In the genomic region with DNA sequence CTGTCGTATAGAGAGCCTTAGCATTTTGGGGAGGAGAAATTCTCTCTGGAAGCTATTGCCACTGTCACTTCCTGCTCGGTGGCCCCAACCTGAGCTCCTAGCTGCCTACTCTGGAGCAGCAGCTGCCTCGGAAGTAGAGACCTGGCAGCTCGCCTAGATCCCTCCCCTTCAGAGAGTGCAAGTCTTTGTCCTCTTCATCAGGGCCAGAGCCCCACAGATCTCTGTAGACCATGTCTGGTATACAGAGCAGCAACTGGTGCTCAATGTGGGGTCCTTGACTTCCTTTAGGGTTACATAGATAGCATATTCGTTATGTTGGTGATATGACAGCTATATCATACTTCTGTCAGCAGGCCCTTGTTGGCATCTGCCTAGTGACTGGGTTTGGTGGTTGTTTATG, we compare ENCODE assay signal across 20 mouse cellular contexts. TPM values are rescaled to one million over a fixed set of nuclear protein-coding genes. Genes with fewer than 3 reads are reported as not detected.
DNase-seq lines count a peak whose midpoint lies in the region; ATAC-seq and TF ChIP-seq lines count a peak whose summit lies in the region.
"Had no signal": no experiment of that assay in that cellular context is flagged by ENCODE, and none has a peak within 500 bp of the region (broad histone marks: within the 10 kb centered on the region; RNA-seq: fewer than 3 reads in every experiment).

No protein-coding gene starts in this region.

- no peaks in the 10 kb centered on the region for H3K4me1 ChIP-seq in forebrain, embryonic 14.5 days (ENCODE audit: control insufficient read depth, insufficient read depth, low read length)
- H3K4me1 ChIP-seq in forebrain, embryonic 15.5 days, result 0 out of 2 replicates have a peak, but pooled peaks cover 2% of the 10 kb centered on the region
- H3K4me1 ChIP-seq in midbrain, postnatal 0 days (ENCODE audit: insufficient read depth, low read length), result no peaks in the 10 kb centered on the region
- H3K4me1 ChIP-seq in midbrain, embryonic 14.5 days (ENCODE audit: control insufficient read depth, insufficient read depth, low read length), result no peaks in the 10 kb centered on the region
- H3K4me1 ChIP-seq in liver, embryonic 12.5 days, result no peaks in the 10 kb centered on the region
- H3K4me1 ChIP-seq: embryonic facial prominence, embryonic 13.5 days; forebrain, embryonic 12.5 days; kidney, embryonic 15.5 days; midbrain, embryonic 13.5 days had no signal

- H3K27me3 ChIP-seq in forebrain, embryonic 14.5 days (replicated peaks; ENCODE audit: control insufficient read depth, insufficient read depth, low read length), result no peaks in the 10 kb centered on the region
- no peaks in the 10 kb centered on the region for H3K27me3 ChIP-seq in forebrain, embryonic 15.5 days
- H3K27me3 ChIP-seq in midbrain, postnatal 0 days (ENCODE audit: insufficient read depth, low read length), result no peaks in the 10 kb centered on the region
- H3K27me3 ChIP-seq in midbrain, embryonic 14.5 days (ENCODE audit: control insufficient read depth, insufficient read depth, low read length), result no peaks in the 10 kb centered on the region
- H3K27me3 ChIP-seq in liver, embryonic 12.5 days (replicated peaks), result no peaks in the 10 kb centered on the region
- H3K27me3 ChIP-seq: embryonic facial prominence, embryonic 13.5 days; forebrain, embryonic 12.5 days; kidney, embryonic 15.5 days; midbrain, embryonic 13.5 days; stomach, embryonic 15.5 days had no signal

- no peak overlapping the region for H3K4me3 ChIP-seq in forebrain, embryonic 14.5 days (ENCODE audit: low read depth, low read length)
- H3K4me3 ChIP-seq in forebrain, embryonic 15.5 days, result no peak overlapping the region
- H3K4me3 ChIP-seq in midbrain, postnatal 0 days (ENCODE audit: low read depth, low read length), result no peak overlapping the region
- H3K4me3 ChIP-seq in midbrain, embryonic 14.5 days (replicated peaks; ENCODE audit: low read depth, low read length), result no peak overlapping the region
- H3K4me3 ChIP-seq in liver, embryonic 12.5 days, result no peak overlapping the region
- H3K4me3 ChIP-seq: embryonic facial prominence, embryonic 13.5 days; forebrain, embryonic 12.5 days; kidney, embryonic 15.5 days; midbrain, embryonic 13.5 days; stomach, embryonic 15.5 days had no signal

- peak; percentile 28 for DNase-seq in forebrain, embryonic 14.5 days (ENCODE audit: low spot score)
- DNase-seq in midbrain, postnatal 0 days (ENCODE audit: low spot score), result peak; percentile 29
- no peak for DNase-seq in midbrain, embryonic 14.5 days
- peak; percentile 56 to 61 for DNase-seq in cerebellum, adult 18-20 months
- DNase-seq in T-cell, adult 2 months (ENCODE audit: low spot score), result no peak
- DNase-seq: adrenal gland, adult 8-10 months; layer of hippocampus, adult 9-11 months; lung, postnatal 14 days; thymus, postnatal 36 days had no signal

- H3K9ac ChIP-seq in forebrain, embryonic 14.5 days (ENCODE audit: low read length), result no peak overlapping the region
- H3K9ac ChIP-seq in forebrain, embryonic 15.5 days (replicated peaks), result no peak overlapping the region
- no peak overlapping the region for H3K9ac ChIP-seq in midbrain, postnatal 0 days (replicated peaks; ENCODE audit: low read length, poor library complexity, severe bottlenecking)
- H3K9ac ChIP-seq in midbrain, embryonic 14.5 days (replicated peaks; ENCODE audit: low read length), result no peak overlapping the region
- no peak overlapping the region for H3K9ac ChIP-seq in liver, embryonic 12.5 days
- H3K9ac ChIP-seq: embryonic facial prominence, embryonic 13.5 days; forebrain, embryonic 12.5 days; kidney, embryonic 15.5 days; midbrain, embryonic 13.5 days; stomach, embryonic 15.5 days had no signal

- no peak overlapping the region for H3K27ac ChIP-seq in forebrain, embryonic 14.5 days (ENCODE audit: low read depth, low read length)
- no peak overlapping the region for H3K27ac ChIP-seq in forebrain, embryonic 15.5 days (replicated peaks)
- H3K27ac ChIP-seq in midbrain, postnatal 0 days (ENCODE audit: low read depth, low read length), result no peak overlapping the region
- H3K27ac ChIP-seq in midbrain, embryonic 14.5 days (replicated peaks; ENCODE audit: low read depth, low read length), result no peak overlapping the region
- no peak overlapping the region for H3K27ac ChIP-seq in liver, embryonic 12.5 days
- H3K27ac ChIP-seq: embryonic facial prominence, embryonic 13.5 days; forebrain, embryonic 12.5 days; kidney, embryonic 15.5 days; midbrain, embryonic 13.5 days; stomach, embryonic 15.5 days had no signal

- no peaks in the 10 kb centered on the region for H3K9me3 ChIP-seq in forebrain, embryonic 14.5 days (replicated peaks; ENCODE audit: control insufficient read depth, low read length)
- no peaks in the 10 kb centered on the region for H3K9me3 ChIP-seq in forebrain, embryonic 15.5 days
- H3K9me3 ChIP-seq in midbrain, postnatal 0 days (ENCODE audit: low read length), result no peaks in the 10 kb centered on the region
- H3K9me3 ChIP-seq in midbrain, embryonic 14.5 days (ENCODE audit: control insufficient read depth, low read length), result no peaks in the 10 kb centered on the region
- H3K9me3 ChIP-seq in liver, embryonic 12.5 days (replicated peaks), result no peaks in the 10 kb centered on the region
- H3K9me3 ChIP-seq: embryonic facial prominence, embryonic 13.5 days; forebrain, embryonic 12.5 days; kidney, embryonic 15.5 days; midbrain, embryonic 13.5 days; stomach, embryonic 15.5 days had no signal

- WGBS in forebrain, embryonic 14.5 days, result 67% methylated on average over 5 of the region's 5 CpGs
- 57% methylated on average over 5 of the region's 5 CpGs for WGBS in forebrain, embryonic 15.5 days
- WGBS in midbrain, postnatal 0 days, result 72% methylated on average over 5 of the region's 5 CpGs
- 73% methylated on average over 5 of the region's 5 CpGs for WGBS in midbrain, embryonic 14.5 days
- WGBS in liver, embryonic 12.5 days (ENCODE audit: insufficient replicate concordance), result 50% methylated on average over 5 of the region's 5 CpGs

- no peak for TF ChIP-seq CTCF in midbrain, postnatal 0 days (IDR thresholded peaks at IDR 0.05)

- no peak overlapping the region for H3K4me2 ChIP-seq in forebrain, embryonic 14.5 days (ENCODE audit: low read length)
- H3K4me2 ChIP-seq in forebrain, embryonic 15.5 days (replicated peaks), result no peak overlapping the region
- H3K4me2 ChIP-seq in midbrain, postnatal 0 days (ENCODE audit: low read depth, low read length, poor library complexity, severe bottlenecking), result no peak overlapping the region
- H3K4me2 ChIP-seq in midbrain, embryonic 14.5 days (ENCODE audit: low read length), result no peak overlapping the region
- H3K4me2 ChIP-seq in liver, embryonic 12.5 days, result no peak overlapping the region
- H3K4me2 ChIP-seq: embryonic facial prominence, embryonic 13.5 days; forebrain, embryonic 12.5 days; kidney, embryonic 15.5 days; midbrain, embryonic 13.5 days; stomach, embryonic 15.5 days had no signal

- H3K36me3 ChIP-seq in forebrain, embryonic 14.5 days (ENCODE audit: control insufficient read depth, insufficient read depth, low read length), result no peaks in the 10 kb centered on the region
- H3K36me3 ChIP-seq in forebrain, embryonic 15.5 days, result no peaks in the 10 kb centered on the region
- no peaks in the 10 kb centered on the region for H3K36me3 ChIP-seq in midbrain, postnatal 0 days (ENCODE audit: insufficient read depth, low read length)
- H3K36me3 ChIP-seq in midbrain, embryonic 14.5 days (ENCODE audit: control insufficient read depth, insufficient read depth, low read length), result no peaks in the 10 kb centered on the region
- no peaks in the 10 kb centered on the region for H3K36me3 ChIP-seq in liver, embryonic 12.5 days
- H3K36me3 ChIP-seq: embryonic facial prominence, embryonic 13.5 days; forebrain, embryonic 12.5 days; kidney, embryonic 15.5 days; midbrain, embryonic 13.5 days; stomach, embryonic 15.5 days had no signal

- no peak for ATAC-seq in forebrain, embryonic 14.5 days
- ATAC-seq in forebrain, embryonic 15.5 days (replicated peaks), result no peak; the same call in 1 of the 2 replicates
- no peak for ATAC-seq in midbrain, postnatal 0 days (ENCODE audit: low FRiP score)
- ATAC-seq in midbrain, embryonic 14.5 days (ENCODE audit: low FRiP score, low TSS enrichment), result no peak
- peak; percentile 14 to 17; a peak in 1 of 4 replicates for ATAC-seq in hematopoietic stem cell, adult 5-6 weeks (replicated peaks in 1 of 2; ENCODE audit: insufficient read depth in 1 of 2, low FRiP score in 2 of 2, low TSS enrichment in 1 of 2, low read depth in 1 of 2, poor library complexity in 2 of 2, severe bottlenecking in 2 of 2)
- ATAC-seq in liver, embryonic 12.5 days, result no peak
- ATAC-seq: inflammation-experienced regulatory T-cells, adult 6 months; midbrain, embryonic 13.5 days had no signal

RNA-seq across cellular contexts. Expression of a gene that starts 41.3 kb away (rescaled TPM):
- polyA plus RNA-seq in forebrain, embryonic 14.5 days (2014; fragmentation: Nextera tagmentation; extraction: Ambion mirVana), result 0.23 and 0.49 TPM in 2 replicates
- 0.13 and 0.29 TPM in 2 replicates for polyA plus RNA-seq in forebrain, embryonic 15.5 days (2015; fragmentation: Nextera tagmentation; extraction: Ambion mirVana)
- total RNA-seq in midbrain, postnatal 0 days (2014; rRNA removed), result 1.3 and 3.2 TPM in 2 replicates
- 1.3 and 1.6 TPM in 2 replicates for polyA plus RNA-seq in midbrain, postnatal 0 days (2015; fragmentation: Nextera tagmentation; extraction: Ambion mirVana)
- polyA plus RNA-seq in midbrain, embryonic 14.5 days (2014; fragmentation: Nextera tagmentation; extraction: Ambion mirVana), result 0.38 and 0.39 TPM in 2 replicates
- not detected in 2 replicates for total RNA-seq in hematopoietic stem cell, adult 5-6 weeks (2017)
- 1.2 and 1.7 TPM in 2 replicates for polyA plus RNA-seq in liver, embryonic 12.5 days (2016; fragmentation: Nextera tagmentation; extraction: Ambion mirVana)
- total RNA-seq: adrenal gland, adult 8-10 months; gastrocnemius, adult 18-20 months had no signal
- polyA plus RNA-seq: heart, postnatal 0 days; inflammation-experienced regulatory T-cells, adult 6 months had no signal

Comparison
In these comparisons a context has a peak if more than half of its experiments do, and no peak if none do; other contexts are left out.
1. DNase-seq: peak in forebrain, embryonic 14.5 days (single experiment), midbrain, postnatal 0 days (single experiment) and cerebellum, adult 18-20 months (2 of 2); none in midbrain, embryonic 14.5 days (single experiment) and T-cell, adult 2 months (single experiment).
2. ATAC-seq: peak in hematopoietic stem cell, adult 5-6 weeks (2 of 2); none in forebrain, embryonic 14.5 days (single experiment), forebrain, embryonic 15.5 days (single experiment), midbrain, postnatal 0 days (single experiment), midbrain, embryonic 14.5 days (single experiment) and liver, embryonic 12.5 days (single experiment).